Mouse (Mus musculus): ENCODE measurements around the gene Cst6. TPM values are rescaled to one million over a fixed set of nuclear protein-coding genes. Genes with fewer than 3 reads are reported as not detected.

Cst6 gene
- polyA plus RNA-seq, 1 experiment from 2014 or later: 13.9 TPM

GRCm38 (mm10) chr19:5306968-5307734 lies 42.2 kb downstream of the Cst6 start:
- no peak for ATAC-seq (ENCODE audit: insufficient read depth, low FRiP score, low read depth)
- H3K9ac ChIP-seq: no peak overlapping the region

GRCm38 (mm10) chr19:5306279-5306678 lies 43.1 kb downstream of the Cst6 start:
- no peak overlapping the region for H3K4me3 ChIP-seq (replicated peaks)
- ATAC-seq (ENCODE audit: insufficient read depth, low FRiP score, low read depth): no peak
- H3K27ac ChIP-seq: no peak overlapping the region
- H3K9me3 ChIP-seq: no peaks in the 10 kb centered on the region
- no peaks in the 10 kb centered on the region for H3K36me3 ChIP-seq
- H3K4me1 ChIP-seq: no peaks in the 10 kb centered on the region
- no peak overlapping the region for H3K4me2 ChIP-seq
- 87% methylated on average over 6 of the region's 6 CpGs for WGBS
- no peaks in the 10 kb centered on the region for H3K27me3 ChIP-seq (replicated peaks)
- no peak overlapping the region for H3K9ac ChIP-seq

More at GRCm38 (mm10) chr19:5306968-5307734, 42.2 kb downstream of the Cst6 start:
- Histone ChIP-seq H3K9me3 (no peaks in the 10 kb centered on the region), H3K27me3 (replicated peaks) (no peaks in the 10 kb centered on the region), H3K4me1 (no peaks in the 10 kb centered on the region), H3K36me3 (no peaks in the 10 kb centered on the region), H3K27ac (no peak overlapping the region), H3K4me3 (replicated peaks) (peak overlapping the region; percentile 24), H3K4me2 (peak overlapping the region; percentile 50)
- WGBS: 39% methylated on average over 98 of the region's 98 CpGs

GRCm38 (mm10) chr19:5302455-5302854 lies 46.9 kb downstream of the Cst6 start:
- no peak overlapping the region for H3K9ac ChIP-seq
- ATAC-seq (ENCODE audit: insufficient read depth, low FRiP score, low read depth): no peak
- H3K4me3 ChIP-seq (replicated peaks): no peak overlapping the region
- 0 out of 2 replicates have a peak, but pooled peaks cover 6% of the 10 kb centered on the region for H3K4me1 ChIP-seq
- no peak overlapping the region for H3K4me2 ChIP-seq
- no peaks in the 10 kb centered on the region for H3K36me3 ChIP-seq
- no peak overlapping the region for H3K27ac ChIP-seq
- 18% methylated on average over 4 of the region's 4 CpGs for WGBS
- no peaks in the 10 kb centered on the region for H3K9me3 ChIP-seq
- no peaks in the 10 kb centered on the region for H3K27me3 ChIP-seq (replicated peaks)

GRCm38 (mm10) chr19:5300588-5300987 lies 48.8 kb downstream of the Cst6 start:
- Histone ChIP-seq H3K9ac (no peak overlapping the region), H3K36me3 (no peaks in the 10 kb centered on the region), H3K9me3 (no peaks in the 10 kb centered on the region), H3K4me2 (no peak overlapping the region), H3K27me3 (replicated peaks) (no peaks in the 10 kb centered on the region), H3K4me3 (replicated peaks) (no peak overlapping the region), H3K4me1 (0 out of 2 replicates have a peak, but pooled peaks cover 6% of the 10 kb centered on the region), H3K27ac (no peak overlapping the region)
- 74% methylated on average over 6 of the region's 6 CpGs for WGBS
- no peak for ATAC-seq (ENCODE audit: insufficient read depth, low FRiP score, low read depth)

GRCm38 (mm10) chr19:5297903-5298800 lies 51.2 kb downstream of the Cst6 start, which contains the start of gene Gal3st3:
Gal3st3 (plus strand) TSS chr19:5298331.
- no peak within 1 kb of the TSS for H3K27ac ChIP-seq
- no peaks in the 10 kb centered on the region for H3K36me3 ChIP-seq
- no peaks in the 10 kb centered on the region for H3K9me3 ChIP-seq
- H3K4me1 ChIP-seq: peaks cover 13% of the 10 kb centered on the region; the same call in 1 of the 2 replicates
- H3K27me3 ChIP-seq (replicated peaks): no peaks in the 10 kb centered on the region
- no peak for ATAC-seq (ENCODE audit: insufficient read depth, low FRiP score, low read depth)
- 8% methylated on average over 29 of the region's 32 CpGs for WGBS
- peak within 1 kb of the TSS; percentile 30; the same call in 1 of the 2 replicates for H3K9ac ChIP-seq
- peak within 1 kb of the TSS; percentile 41 for H3K4me3 ChIP-seq (replicated peaks)
- H3K4me2 ChIP-seq: peak within 1 kb of the TSS; percentile 65

GRCm38 (mm10) chr19:5296630-5297029 lies 52.7 kb downstream of the Cst6 start:
- Histone ChIP-seq H3K36me3 (peaks cover 11% of the 10 kb centered on the region), H3K27me3 (replicated peaks) (no peaks in the 10 kb centered on the region), H3K4me3 (replicated peaks) (no peak overlapping the region), H3K9me3 (no peaks in the 10 kb centered on the region), H3K27ac (no peak overlapping the region), H3K4me2 (no peak overlapping the region), H3K4me1 (peaks cover 13% of the 10 kb centered on the region; the same call in 1 of the 2 replicates), H3K9ac (no peak overlapping the region)
- ATAC-seq (ENCODE audit: insufficient read depth, low FRiP score, low read depth): no peak
- 33% methylated on average over 5 of the region's 5 CpGs for WGBS

GRCm38 (mm10) chr19:5295736-5296075 lies 53.7 kb downstream of the Cst6 start:
- H3K4me1 ChIP-seq: peaks cover 13% of the 10 kb centered on the region; the same call in 1 of the 2 replicates
- H3K4me2 ChIP-seq: peak overlapping the region; percentile 59
- peak overlapping the region; percentile 64 for H3K4me3 ChIP-seq (replicated peaks)
- peak overlapping the region; percentile 82 for H3K27ac ChIP-seq
- 4% methylated on average over 13 of the region's 13 CpGs for WGBS
- H3K9ac ChIP-seq: peak overlapping the region; percentile 30; the same call in 1 of the 2 replicates
- no peaks in the 10 kb centered on the region for H3K27me3 ChIP-seq (replicated peaks)
- H3K36me3 ChIP-seq: peaks cover 17% of the 10 kb centered on the region
- no peaks in the 10 kb centered on the region for H3K9me3 ChIP-seq
- ATAC-seq (ENCODE audit: insufficient read depth, low FRiP score, low read depth): peak; percentile 41; the same call in 1 of the 2 replicates

- peak within 1 kb of the TSS; percentile 85 for H3K4me2 ChIP-seq
- under 1% methylated on average over 46 of the region's 46 CpGs for WGBS
- ATAC-seq (ENCODE audit: insufficient read depth, low FRiP score, low read depth): peak; percentile 98
- H3K9ac ChIP-seq: peak within 1 kb of the TSS; percentile 54
- H3K4me1 ChIP-seq: peaks cover 13% of the 10 kb centered on the region; the same call in 1 of the 2 replicates
- peak within 1 kb of the TSS; percentile 64 for H3K4me3 ChIP-seq (replicated peaks)
- peak within 1 kb of the TSS; percentile 82 for H3K27ac ChIP-seq
- H3K9me3 ChIP-seq: no peaks in the 10 kb centered on the region
- peaks cover 23% of the 10 kb centered on the region for H3K36me3 ChIP-seq
- H3K27me3 ChIP-seq (replicated peaks): no peaks in the 10 kb centered on the region
Measured at GRCm38 (mm10) chr19:5294972-5295735, 54.2 kb downstream of the Cst6 start, which contains the start of gene Sf3b2. Sf3b2 (minus strand) TSS chr19:5295455.

Other genes with a start within 250 kb of the Cst6 start
- 227 and 233 TPM in 2 replicates for gene Rab1b, start 242.5 kb downstream of the Cst6 start, polyA plus RNA-seq (2015; fragmentation: Nextera tagmentation; extraction: Ambion mirVana)
- 18.0 and 19.0 TPM in 2 replicates for gene Klc2, start 231.0 kb downstream of the Cst6 start, polyA plus RNA-seq (2015; fragmentation: Nextera tagmentation; extraction: Ambion mirVana)
- 18.0 and 20.6 TPM in 2 replicates for gene Pacs1, start 76.5 kb downstream of the Cst6 start, polyA plus RNA-seq (2015; fragmentation: Nextera tagmentation; extraction: Ambion mirVana)
- 278 and 308 TPM in 2 replicates for gene Sf3b2, start 54.1 kb downstream of the Cst6 start, polyA plus RNA-seq (2015; fragmentation: Nextera tagmentation; extraction: Ambion mirVana)
- 2.2 and 2.9 TPM in 2 replicates for gene Gal3st3, start 51.2 kb downstream of the Cst6 start, polyA plus RNA-seq (2015; fragmentation: Nextera tagmentation; extraction: Ambion mirVana)
- not detected in 2 replicates for gene Catsper1, start 13.8 kb downstream of the Cst6 start, polyA plus RNA-seq (2015; fragmentation: Nextera tagmentation; extraction: Ambion mirVana)
- gene Eif1ad, start 17.2 kb upstream of the Cst6 start, polyA plus RNA-seq (2015; fragmentation: Nextera tagmentation; extraction: Ambion mirVana): 48.0 and 51.2 TPM in 2 replicates
- gene Banf1, start 17.6 kb upstream of the Cst6 start, polyA plus RNA-seq (2015; fragmentation: Nextera tagmentation; extraction: Ambion mirVana): 433 and 441 TPM in 2 replicates
- 74.8 and 75.3 TPM in 2 replicates for gene Sart1, start 39.1 kb upstream of the Cst6 start, polyA plus RNA-seq (2015; fragmentation: Nextera tagmentation; extraction: Ambion mirVana)
- gene Tsga10ip, start 53.0 kb upstream of the Cst6 start, polyA plus RNA-seq (2015; fragmentation: Nextera tagmentation; extraction: Ambion mirVana): 8.3 and 12.9 TPM in 2 replicates
- gene Drap1, start 75.4 kb upstream of the Cst6 start, polyA plus RNA-seq (2015; fragmentation: Nextera tagmentation; extraction: Ambion mirVana): 210 and 222 TPM in 2 replicates
- 47.8 and 49.4 TPM in 2 replicates for gene AI837181, start 75.6 kb upstream of the Cst6 start, polyA plus RNA-seq (2015; fragmentation: Nextera tagmentation; extraction: Ambion mirVana)
- not detected in 2 replicates for gene Fosl1, start 98.0 kb upstream of the Cst6 start, polyA plus RNA-seq (2015; fragmentation: Nextera tagmentation; extraction: Ambion mirVana)
- gene Ccdc85b, start 108.3 kb upstream of the Cst6 start, polyA plus RNA-seq (2015; fragmentation: Nextera tagmentation; extraction: Ambion mirVana): 11.8 and 11.9 TPM in 2 replicates
- gene Fibp, start 111.0 kb upstream of the Cst6 start, polyA plus RNA-seq (2015; fragmentation: Nextera tagmentation; extraction: Ambion mirVana): 99.4 and 99.7 TPM in 2 replicates
- gene Ctsw, start 118.9 kb upstream of the Cst6 start, polyA plus RNA-seq (2015; fragmentation: Nextera tagmentation; extraction: Ambion mirVana): 1.3 and 2.3 TPM in 2 replicates
- gene Efemp2, start 124.4 kb upstream of the Cst6 start, polyA plus RNA-seq (2015; fragmentation: Nextera tagmentation; extraction: Ambion mirVana): 145 and 152 TPM in 2 replicates
- 35.6 and 36.3 TPM in 2 replicates for gene Mus81, start 138.8 kb upstream of the Cst6 start, polyA plus RNA-seq (2015; fragmentation: Nextera tagmentation; extraction: Ambion mirVana)
- 2,358 and 2,394 TPM in 2 replicates for gene Cfl1, start 140.9 kb upstream of the Cst6 start, polyA plus RNA-seq (2015; fragmentation: Nextera tagmentation; extraction: Ambion mirVana)
- not detected in 2 replicates for gene 1700020D05Rik, start 154.2 kb upstream of the Cst6 start, polyA plus RNA-seq (2015; fragmentation: Nextera tagmentation; extraction: Ambion mirVana)
- 8.8 and 11.1 TPM in 2 replicates for gene Snx32, start 161.0 kb upstream of the Cst6 start, polyA plus RNA-seq (2015; fragmentation: Nextera tagmentation; extraction: Ambion mirVana)
- 14.6 and 17.8 TPM in 2 replicates for gene Ovol1, start 211.1 kb upstream of the Cst6 start, polyA plus RNA-seq (2015; fragmentation: Nextera tagmentation; extraction: Ambion mirVana)
- gene Ap5b1, start 218.5 kb upstream of the Cst6 start, polyA plus RNA-seq (2015; fragmentation: Nextera tagmentation; extraction: Ambion mirVana): 7.1 and 8.3 TPM in 2 replicates

Measured in stomach, embryonic 15.5 days (tissue).